ENCODE assay signal across 8 mouse cellular contexts in the genomic region with DNA sequence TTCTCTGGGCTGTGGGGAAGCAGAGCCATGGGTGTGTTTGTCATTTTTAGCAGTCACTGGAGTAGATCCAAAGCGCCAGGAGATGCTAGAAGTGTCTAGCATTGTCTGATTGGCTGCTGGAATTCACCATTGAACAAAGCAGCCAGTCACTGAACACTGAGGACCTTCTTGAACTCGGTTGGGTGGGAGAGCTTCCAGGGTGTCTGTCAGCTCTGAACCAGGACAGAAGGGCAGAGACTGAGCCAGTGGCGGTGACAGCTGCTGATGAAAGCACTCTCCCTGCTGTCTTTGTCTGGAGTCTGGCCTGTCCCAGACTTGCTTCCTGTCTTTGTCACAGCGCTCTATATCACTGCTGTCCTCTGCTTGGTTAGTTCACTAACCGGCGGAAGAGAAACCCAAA. TPM values are rescaled to one million over a fixed set of nuclear protein-coding genes. Genes with fewer than 3 reads are reported as not detected.
DNase-seq lines count a peak whose midpoint lies in the region; ATAC-seq and TF ChIP-seq lines count a peak whose summit lies in the region.

No protein-coding gene starts in this region.

- peak; percentile 95 for DNase-seq in brain, adult 2 months (ENCODE audit: low read depth, low spot score)
- peak; percentile 91 to 93 for DNase-seq in cerebellum, postnatal 10 days
- DNase-seq in heart, adult 2 months = peak; percentile 57 to 73
- DNase-seq in kidney, adult 11 months = peak; percentile 63
- peak; percentile 24 to 54 for DNase-seq in lung, adult 18-20 months
- DNase-seq in testis, postnatal 10 days (ENCODE audit: low spot score) = no peak
- no peak for DNase-seq in thymus, postnatal 14 days

- no peak for TF ChIP-seq CTCF in heart, adult 2 months (IDR thresholded peaks at IDR 0.05)

- no peak overlapping the region for H3K4me3 ChIP-seq in heart, adult 2 months
- no peak overlapping the region for H3K4me3 ChIP-seq in neural tube, embryonic 15.5 days (replicated peaks)

- H3K9me3 ChIP-seq in neural tube, embryonic 15.5 days (replicated peaks) = no peaks in the 10 kb centered on the region

- peaks cover 3% of the 10 kb centered on the region for H3K36me3 ChIP-seq in heart, adult 2 months (ENCODE audit: control insufficient read depth, insufficient read depth, low read length)
- H3K36me3 ChIP-seq in neural tube, embryonic 15.5 days = no peaks in the 10 kb centered on the region

- TF ChIP-seq EP300 in heart, adult 2 months (IDR thresholded peaks at IDR 0.05; ENCODE audit: insufficient read depth, low read depth, low read length) = no peak

- TF ChIP-seq POLR2A in heart, adult 2 months (IDR thresholded peaks at IDR 0.05; ENCODE audit: insufficient read depth, low read depth, low read length) = peak; percentile 59

- WGBS in heart, adult 2 months = 7% methylated on average over 6 of the region's 6 CpGs
- 9% methylated on average over 6 of the region's 6 CpGs for WGBS in neural tube, embryonic 15.5 days

- intact Hi-C loops in heart, adult 2 months (cut with DNase I) = no loop called here

- H3K9ac ChIP-seq in heart, adult 2 months (ENCODE audit: low read depth, low read length) = peak overlapping the region; percentile 2; the same call in 1 of the 2 replicates
- no peak overlapping the region for H3K9ac ChIP-seq in neural tube, embryonic 15.5 days (replicated peaks)

- no peaks in the 10 kb centered on the region for H3K27me3 ChIP-seq in heart, adult 2 months (ENCODE audit: control insufficient read depth, insufficient read depth, low read length)
- no peaks in the 10 kb centered on the region for H3K27me3 ChIP-seq in neural tube, embryonic 15.5 days (replicated peaks)

- ATAC-seq in neural tube, embryonic 15.5 days (ENCODE audit: low FRiP score) = peak; percentile 75

- H3K4me1 ChIP-seq in heart, adult 2 months (ENCODE audit: control insufficient read depth, insufficient read depth, low read length) = peaks cover 8% of the 10 kb centered on the region
- H3K4me1 ChIP-seq in neural tube, embryonic 15.5 days = peaks cover 51% of the 10 kb centered on the region

- H3K79me2 ChIP-seq in heart, adult 2 months (replicated peaks; ENCODE audit: control insufficient read depth, insufficient read depth, low read length) = no peaks in the 10 kb centered on the region

- peak overlapping the region; percentile 22 for H3K4me2 ChIP-seq in neural tube, embryonic 15.5 days

- peak overlapping the region; percentile 58 for H3K27ac ChIP-seq in heart, adult 2 months
- H3K27ac ChIP-seq in neural tube, embryonic 15.5 days (replicated peaks) = peak overlapping the region; percentile 82

RNA-seq across cellular contexts. Expression of a gene that starts 6.5 kb away (rescaled TPM):
- 10 to 100 TPM; 11.4 to 12.0 TPM for total RNA-seq in heart, adult 2 months (2021)
- polyA plus RNA-seq in heart, adult 2 months (2012; rRNA removed) = 6.9 and 11.7 TPM in 2 replicates
- polyA plus RNA-seq in neural tube, embryonic 15.5 days (2015; fragmentation: Nextera tagmentation; extraction: Ambion mirVana) = 13.4 and 14.4 TPM in 2 replicates

RNA-seq across cellular contexts. Expression of a gene that starts 6.6 kb away (rescaled TPM):
- 1 to 10 TPM; 4.4 to 5.4 TPM for total RNA-seq in heart, adult 2 months (2021)
- 2.8 and 4.4 TPM in 2 replicates for polyA plus RNA-seq in heart, adult 2 months (2012; rRNA removed)
- polyA plus RNA-seq in neural tube, embryonic 15.5 days (2015; fragmentation: Nextera tagmentation; extraction: Ambion mirVana) = 10.7 and 12.6 TPM in 2 replicates

RNA-seq across cellular contexts. Expression of a gene that starts 28.5 kb away (rescaled TPM):
- total RNA-seq in heart, adult 2 months (2021) = 100 to 1,000 TPM; 143 to 167 TPM
- 117 and 173 TPM in 2 replicates for polyA plus RNA-seq in heart, adult 2 months (2012; rRNA removed)
- 49.7 and 89.0 TPM in 2 replicates for polyA plus RNA-seq in neural tube, embryonic 15.5 days (2015; fragmentation: Nextera tagmentation; extraction: Ambion mirVana)

Comparison
In these comparisons a context has a peak if more than half of its experiments do, and no peak if none do; other contexts are left out.
1. DNase-seq: peak in brain, adult 2 months (single experiment), cerebellum, postnatal 10 days (2 of 2), heart, adult 2 months (2 of 2), kidney, adult 11 months (single experiment) and lung, adult 18-20 months (2 of 2); none in testis, postnatal 10 days (single experiment) and thymus, postnatal 14 days (single experiment).